Mouse (Mus musculus) layer of hippocampus, postnatal 14 days (tissue): ENCODE results near the gene Mkrn2. TPM values are rescaled to one million over a fixed set of nuclear protein-coding genes. Genes with fewer than 3 reads are reported as not detected.

Experiments
- total RNA-seq, 2 experiments: library from RNA; stranded (reverse); gene quantifications; 2 replicates each; pipeline ENCODE4 v1.2.3; 2021

Gene Mkrn2
- total RNA-seq, 2 experiments from 2014 or later, result 33.5 to 37.0 TPM

Other genes with a start within 250 kb of the Mkrn2 start
- 1 to 10 TPM; 1.2 TPM for gene Pparg, start 241.0 kb upstream of the Mkrn2 start, total RNA-seq
- gene Tsen2, start 57.2 kb upstream of the Mkrn2 start, total RNA-seq, result 10 to 100 TPM; 18.1 to 22.9 TPM
- gene Mkrn2os, start 9.3 kb upstream of the Mkrn2 start, total RNA-seq, result not detected
- gene Raf1, start 74.7 kb downstream of the Mkrn2 start, total RNA-seq, result 100 to 1,000 TPM; 102 TPM
- 1 to 10 TPM in 1 of 2 experiments, under 1 TPM in 1; 0.88 to 1.2 TPM for gene Tmem40, start 160.5 kb downstream of the Mkrn2 start, total RNA-seq
- 1 to 10 TPM; 4.5 to 5.1 TPM for gene Cand2, start 172.6 kb downstream of the Mkrn2 start, total RNA-seq
- gene Rpl32, start 206.8 kb downstream of the Mkrn2 start, total RNA-seq, result 100 to 1,000 TPM; 500 to 526 TPM
- gene Efcab12, start 236.5 kb downstream of the Mkrn2 start, total RNA-seq, result 1 to 10 TPM; 2.9 to 4.0 TPM